Mouse (Mus musculus): ENCODE results near the gene Zfp941. TPM values are rescaled to one million over a fixed set of nuclear protein-coding genes. Genes with fewer than 3 reads are reported as not detected.

Gene Zfp941
- polyA plus RNA-seq, 1 experiment from 2014 or later: 1.1 TPM

Other genes starting within 250 kb of the Zfp941 start
- not detected in 2 replicates for gene Olfr46, start 220.9 kb downstream of the Zfp941 start, polyA plus RNA-seq (2015; fragmentation: Nextera tagmentation; extraction: Ambion mirVana)
- not detected in 2 replicates for gene Olfr61, start 193.2 kb downstream of the Zfp941 start, polyA plus RNA-seq (2015; fragmentation: Nextera tagmentation; extraction: Ambion mirVana)
- not detected in 2 replicates for gene Olfr53, start 175.7 kb downstream of the Zfp941 start, polyA plus RNA-seq (2015; fragmentation: Nextera tagmentation; extraction: Ambion mirVana)
- gene Olfr539, start 162.2 kb downstream of the Zfp941 start, polyA plus RNA-seq (2015; fragmentation: Nextera tagmentation; extraction: Ambion mirVana): not detected in 2 replicates
- not detected in 2 replicates for gene Olfr45, start 140.2 kb downstream of the Zfp941 start, polyA plus RNA-seq (2015; fragmentation: Nextera tagmentation; extraction: Ambion mirVana)
- gene Olfr541, start 124.9 kb downstream of the Zfp941 start, polyA plus RNA-seq (2015; fragmentation: Nextera tagmentation; extraction: Ambion mirVana): not detected in 2 replicates
- not detected in 2 replicates for gene Cyp2e1, start 58.4 kb downstream of the Zfp941 start, polyA plus RNA-seq (2015; fragmentation: Nextera tagmentation; extraction: Ambion mirVana)
- gene Syce1, start 34.3 kb downstream of the Zfp941 start, polyA plus RNA-seq (2015; fragmentation: Nextera tagmentation; extraction: Ambion mirVana): 0.18 and 0.38 TPM in 2 replicates
- 6.1 and 7.5 TPM in 2 replicates for gene Urah, start 12.8 kb upstream of the Zfp941 start, polyA plus RNA-seq (2015; fragmentation: Nextera tagmentation; extraction: Ambion mirVana)
- gene Scgb1c1, start 23.4 kb upstream of the Zfp941 start, polyA plus RNA-seq (2015; fragmentation: Nextera tagmentation; extraction: Ambion mirVana): not detected in 2 replicates
- not detected in 2 replicates for gene Odf3, start 25.6 kb upstream of the Zfp941 start, polyA plus RNA-seq (2015; fragmentation: Nextera tagmentation; extraction: Ambion mirVana)
- gene Gm45785, start 34.2 kb upstream of the Zfp941 start, polyA plus RNA-seq (2015; fragmentation: Nextera tagmentation; extraction: Ambion mirVana): not detected in 2 replicates
- 68.3 and 70.1 TPM in 2 replicates for gene Ric8a, start 34.8 kb upstream of the Zfp941 start, polyA plus RNA-seq (2015; fragmentation: Nextera tagmentation; extraction: Ambion mirVana)
- gene Bet1l, start 35.4 kb upstream of the Zfp941 start, polyA plus RNA-seq (2015; fragmentation: Nextera tagmentation; extraction: Ambion mirVana): 33.1 and 35.1 TPM in 2 replicates
- 182 and 197 TPM in 2 replicates for gene Psmd13, start 59.8 kb upstream of the Zfp941 start, polyA plus RNA-seq (2015; fragmentation: Nextera tagmentation; extraction: Ambion mirVana)
- 38.6 and 39.2 TPM in 2 replicates for gene Sirt3, start 60.1 kb upstream of the Zfp941 start, polyA plus RNA-seq (2015; fragmentation: Nextera tagmentation; extraction: Ambion mirVana)
- 0.45 and 0.62 TPM in 2 replicates for gene Cox8b, start 78.3 kb upstream of the Zfp941 start, polyA plus RNA-seq (2015; fragmentation: Nextera tagmentation; extraction: Ambion mirVana)
- gene Nlrp6, start 98.7 kb upstream of the Zfp941 start, polyA plus RNA-seq (2015; fragmentation: Nextera tagmentation; extraction: Ambion mirVana): 71.1 and 80.5 TPM in 2 replicates
- gene Pgghg, start 119.2 kb upstream of the Zfp941 start, polyA plus RNA-seq (2015; fragmentation: Nextera tagmentation; extraction: Ambion mirVana): 23.4 and 23.6 TPM in 2 replicates
- gene Ifitm5, start 128.1 kb upstream of the Zfp941 start, polyA plus RNA-seq (2015; fragmentation: Nextera tagmentation; extraction: Ambion mirVana): 2.0 and 2.4 TPM in 2 replicates
- gene Gm45717, start 133.8 kb upstream of the Zfp941 start, polyA plus RNA-seq (2015; fragmentation: Nextera tagmentation; extraction: Ambion mirVana): 1.0 TPM in 1 of 2 replicates, not detected in the other
- gene Ifitm2, start 133.8 kb upstream of the Zfp941 start, polyA plus RNA-seq (2015; fragmentation: Nextera tagmentation; extraction: Ambion mirVana): 1,203 and 1,252 TPM in 2 replicates
- 117 and 123 TPM in 2 replicates for gene Ifitm1, start 145.0 kb upstream of the Zfp941 start, polyA plus RNA-seq (2015; fragmentation: Nextera tagmentation; extraction: Ambion mirVana)
- gene Ifitm3, start 188.6 kb upstream of the Zfp941 start, polyA plus RNA-seq (2015; fragmentation: Nextera tagmentation; extraction: Ambion mirVana): 255 and 269 TPM in 2 replicates
- gene Ifitm6, start 195.7 kb upstream of the Zfp941 start, polyA plus RNA-seq (2015; fragmentation: Nextera tagmentation; extraction: Ambion mirVana): 1.9 and 2.0 TPM in 2 replicates
- gene Gm17387, start 207.0 kb upstream of the Zfp941 start, polyA plus RNA-seq (2015; fragmentation: Nextera tagmentation; extraction: Ambion mirVana): not detected in 2 replicates
- 7.2 and 7.3 TPM in 2 replicates for gene B4galnt4, start 238.9 kb upstream of the Zfp941 start, polyA plus RNA-seq (2015; fragmentation: Nextera tagmentation; extraction: Ambion mirVana)

All from intestine, embryonic 16.5 days (tissue).